Mouse (Mus musculus) induced T-regulatory cell, adult 2 months (primary cell): ENCODE measurements around the gene Zfp958.
"Not testable (repeated sequence)": the region's sequence is repeated elsewhere in the genome, so short reads cannot be mapped to it uniquely, and the experiment has no call there.

Experiments
- DNase-seq: peaks from one replicate; pipeline ENCODE4 v3.0.0-alpha.2; 2012; ENCODE audit warnings: low read depth

The Zfp958 gene

DNA sequence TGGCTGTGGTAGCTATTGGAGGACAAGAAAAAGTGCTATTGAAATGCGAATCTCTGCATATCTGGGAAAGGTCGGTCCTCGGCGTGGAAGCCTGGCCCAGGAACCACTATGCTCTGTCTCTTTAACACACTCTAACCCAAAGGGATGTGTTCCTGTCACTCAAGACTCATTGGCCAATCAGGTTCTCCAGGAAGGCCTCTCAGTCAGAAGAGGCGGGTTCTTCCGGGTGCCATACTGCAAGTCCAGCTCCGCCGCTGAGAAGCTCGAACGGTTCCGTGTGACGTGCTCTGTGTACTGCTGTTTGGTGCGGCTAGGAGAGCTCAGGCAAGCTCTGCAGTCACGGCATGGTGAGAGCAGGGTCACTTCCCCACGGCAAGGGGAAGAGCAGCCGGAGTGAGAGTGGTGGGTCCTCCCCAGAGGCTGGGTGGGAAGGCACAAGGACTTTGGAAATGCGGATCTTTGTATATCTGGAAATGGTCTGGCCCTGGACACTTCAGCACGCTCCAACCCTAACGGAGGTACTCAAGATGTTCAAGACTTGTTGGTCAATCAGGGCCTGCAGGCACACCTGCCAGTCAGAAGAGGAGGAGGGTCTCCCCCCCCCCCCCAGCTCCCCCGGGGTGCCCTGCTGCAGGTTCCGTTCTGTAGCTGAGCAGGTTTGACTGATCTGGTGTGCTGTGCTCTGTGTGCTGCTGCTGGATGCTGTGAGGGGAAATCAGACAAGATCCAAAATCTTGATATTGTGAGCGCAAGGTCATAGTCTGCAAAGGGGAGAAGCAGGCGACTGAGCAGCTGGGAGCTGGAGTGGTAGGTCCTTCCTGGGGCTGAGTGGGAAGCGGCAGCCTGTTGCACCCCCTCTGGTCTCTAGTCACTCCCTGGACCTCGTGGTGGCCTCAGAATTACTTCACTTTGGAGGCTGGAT lies at the start of gene Zfp958:
Gene Zfp958, plus strand, starts transcription at position 236 of the 922 bp plus-strand sequence.
- peak; percentile 97 for DNase-seq

DNA sequence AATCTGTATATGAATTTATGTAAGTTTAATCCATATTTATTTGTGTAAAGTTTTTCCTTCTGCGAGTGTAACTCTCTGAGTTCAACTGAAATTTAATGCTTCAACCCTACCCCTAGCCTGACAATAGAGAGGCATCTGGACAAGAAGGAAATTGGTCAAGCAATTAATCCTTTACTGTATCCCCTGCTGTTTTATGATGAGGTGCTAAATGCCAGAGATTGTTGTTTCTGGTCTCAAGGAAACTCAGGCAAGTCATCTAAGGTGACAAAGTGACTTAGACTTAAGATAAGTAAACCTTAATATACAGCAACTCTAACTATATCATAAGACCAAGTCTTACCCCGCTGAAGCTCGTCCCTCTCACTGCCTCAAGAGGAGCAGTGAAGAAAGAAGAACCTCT lies 31.0 kb upstream of the Zfp958 start:
- DNase-seq, result no peak

DNA sequence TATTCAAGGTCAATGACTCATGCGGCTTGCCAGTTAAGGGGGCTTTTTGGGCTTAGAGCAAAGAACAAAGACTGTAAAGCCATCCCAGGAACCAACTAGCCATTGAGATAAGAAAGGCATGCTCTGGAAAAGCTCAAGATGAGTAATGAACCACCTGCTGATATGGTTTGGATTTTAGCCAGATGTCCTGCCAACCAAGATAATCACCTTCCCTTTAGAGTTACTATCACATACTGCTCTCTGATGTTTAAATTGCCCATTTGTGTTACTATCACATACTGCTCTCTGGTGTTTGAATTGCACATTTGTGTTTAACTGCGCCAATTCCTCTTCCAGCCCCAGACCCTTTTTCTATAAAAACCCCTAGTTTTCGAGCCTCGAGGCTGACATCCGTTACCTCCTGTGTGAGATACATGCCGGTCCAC lies 30.2 kb upstream of the Zfp958 start:
- DNase-seq, result no peak

DNA sequence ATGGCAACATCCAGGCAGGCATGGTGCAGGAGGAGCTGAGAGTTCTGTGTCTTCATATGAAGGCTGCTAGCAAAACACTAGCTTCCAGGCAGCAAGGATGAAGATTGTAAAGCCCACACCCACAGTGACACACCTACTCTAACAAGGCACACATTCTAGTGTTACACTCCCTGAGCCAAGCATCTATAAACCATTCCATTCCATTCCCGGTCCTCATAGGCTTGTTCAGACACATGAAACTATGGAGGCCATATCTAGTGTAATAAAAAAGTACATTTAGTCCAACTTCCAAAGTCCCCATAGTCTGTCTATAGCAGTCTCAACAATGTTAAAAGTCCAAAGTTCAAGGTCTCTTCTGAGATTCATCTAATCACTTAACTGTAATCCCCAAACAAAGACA lies 28.3 kb upstream of the Zfp958 start:
- no peak for DNase-seq

DNA sequence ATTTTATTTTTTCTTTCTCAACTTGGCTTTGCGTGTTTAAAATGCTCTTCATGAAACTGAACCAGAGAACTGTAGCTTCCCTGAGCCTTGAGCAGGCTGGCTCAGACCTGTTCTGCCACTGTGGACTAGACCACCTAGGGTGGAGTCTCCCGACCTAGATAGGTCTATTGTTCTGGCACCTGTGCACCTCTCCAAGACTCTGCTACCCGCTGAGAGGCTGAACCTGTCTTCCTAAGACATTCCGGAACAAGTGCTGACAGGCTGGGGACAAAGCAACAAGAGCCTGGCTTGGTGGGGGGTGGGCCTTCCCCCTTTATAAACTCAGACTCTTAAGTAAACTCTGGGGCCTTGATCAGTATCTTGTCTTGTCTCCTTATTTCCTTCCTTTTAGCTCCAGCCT lies 26.6 kb upstream of the Zfp958 start:
- no peak for DNase-seq

DNA sequence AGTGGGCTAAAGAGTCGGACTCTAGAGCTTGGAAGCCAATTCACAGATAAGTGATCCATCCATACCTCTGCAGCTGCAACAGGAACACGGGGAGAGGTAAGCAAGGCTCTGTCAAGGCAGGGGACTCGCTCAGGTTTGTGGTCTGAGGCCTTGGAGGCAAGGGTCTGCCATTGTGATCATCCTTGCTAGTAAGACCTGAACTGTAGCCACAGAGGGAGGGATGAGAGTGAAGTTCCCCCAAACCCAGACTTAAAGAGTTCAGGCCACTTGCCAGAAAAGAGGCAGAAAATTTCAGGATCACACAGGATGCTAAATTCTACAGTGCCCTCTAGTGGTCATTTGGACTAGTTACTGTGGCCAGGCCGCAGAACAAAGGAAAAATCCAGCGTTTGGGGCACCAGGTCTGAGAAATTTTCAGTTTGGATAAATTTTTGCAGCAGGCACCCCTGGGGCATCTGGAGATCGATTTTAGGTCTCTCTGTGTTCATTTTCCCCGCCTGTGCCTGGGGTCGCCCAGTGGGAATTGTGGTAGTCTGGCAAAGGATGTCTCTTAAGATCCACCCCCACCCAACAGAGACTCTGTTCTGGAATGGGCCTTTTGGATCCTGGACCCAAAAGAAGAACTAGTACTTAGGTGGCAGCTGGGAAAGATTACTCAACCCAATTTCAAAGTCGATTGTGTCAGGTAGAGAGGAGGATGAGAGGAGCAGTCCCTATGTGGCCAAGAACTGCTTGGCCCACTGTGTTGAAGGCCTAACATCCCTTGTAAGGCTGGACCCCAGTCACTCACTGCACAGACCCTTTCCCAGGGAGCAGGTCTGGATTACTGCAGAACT lies 24.6 kb upstream of the Zfp958 start:
- DNase-seq, result peak; percentile 67

DNA sequence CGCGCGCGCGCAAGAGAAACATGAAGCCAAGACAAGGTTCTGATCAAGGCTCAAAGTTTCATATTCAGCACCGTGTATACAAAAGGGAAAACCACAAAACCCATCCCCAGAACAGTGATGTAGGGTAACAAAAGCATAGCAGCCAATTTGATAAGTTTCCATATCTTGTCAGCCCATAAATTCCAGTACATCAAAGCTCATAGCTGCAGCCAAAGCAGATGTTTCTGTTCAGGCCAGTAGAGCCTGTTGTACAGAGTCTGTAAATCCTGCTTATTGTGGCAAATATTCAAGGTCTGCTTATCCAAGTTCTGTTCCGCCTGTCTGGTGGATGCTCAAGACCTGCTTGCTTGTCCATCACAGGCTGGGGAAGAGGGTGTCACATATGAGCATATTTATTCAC lies 4.1 kb upstream of the Zfp958 start:
- peak; percentile 43 for DNase-seq

DNA sequence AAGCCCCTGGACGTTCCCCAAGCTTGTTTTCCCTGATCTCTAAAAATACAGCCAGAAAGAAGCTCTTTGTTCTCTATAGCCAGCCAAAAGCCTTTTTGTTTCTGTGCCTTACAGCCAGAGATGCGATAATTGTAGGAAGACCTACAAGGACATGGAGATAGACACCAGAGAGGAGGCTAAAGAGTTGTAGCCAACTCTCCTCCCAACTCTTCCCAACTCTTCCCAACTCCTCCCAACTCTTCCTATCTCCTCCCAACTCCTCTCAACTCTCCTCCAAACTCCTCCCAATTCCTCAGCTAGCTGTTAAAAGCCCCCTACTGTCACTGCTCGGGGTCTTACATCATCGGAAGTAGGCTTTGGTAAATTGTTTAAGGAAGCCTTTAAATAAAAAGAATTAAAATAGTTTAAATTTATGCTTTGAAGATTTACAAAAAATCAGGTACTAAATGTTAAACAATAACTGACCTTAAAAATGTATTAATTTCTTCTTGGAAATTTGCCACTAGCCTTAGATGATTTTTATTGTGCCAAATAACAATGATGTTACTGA lies 1.3 kb upstream of the Zfp958 start:
- DNase-seq, result peak; percentile 49

DNA sequence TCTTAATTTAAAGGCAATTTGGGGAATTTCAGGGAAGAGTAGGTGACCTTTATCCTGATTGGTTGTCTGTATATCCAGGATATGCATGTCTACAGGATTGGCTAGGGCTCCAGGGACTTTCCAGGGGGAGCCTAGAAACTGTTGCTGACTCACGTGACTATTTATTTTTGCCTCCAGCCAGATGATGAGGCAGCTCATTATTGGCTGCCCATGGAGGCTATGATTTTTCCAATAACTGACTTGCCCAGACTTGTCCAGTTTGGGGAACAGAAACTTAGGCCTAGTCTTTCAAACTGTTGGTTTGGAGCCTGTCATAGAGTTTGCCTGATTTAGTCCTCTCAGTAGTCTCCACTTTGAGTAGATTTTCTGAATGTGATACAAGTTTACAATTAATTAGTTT lies 14.4 kb downstream of the Zfp958 start:
- DNase-seq, result no peak

DNA sequence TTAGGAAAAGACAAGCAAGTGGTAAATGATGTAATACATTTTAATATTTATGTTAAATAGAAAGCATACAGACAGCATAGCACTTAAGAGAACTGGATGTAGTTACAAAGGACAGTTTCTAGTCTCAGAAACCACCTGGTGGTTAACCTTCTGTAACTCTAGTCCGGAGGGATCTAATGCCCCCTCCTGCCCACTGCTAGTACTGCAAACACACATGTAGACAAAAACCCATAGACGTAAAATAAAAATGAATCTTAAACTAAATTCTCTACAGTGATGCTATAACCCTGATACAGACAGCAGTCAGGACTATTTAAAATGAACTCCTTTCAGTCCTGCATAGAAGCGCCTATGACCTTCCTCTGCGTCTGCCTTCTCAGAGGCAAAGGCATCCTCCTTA lies 24.1 kb downstream of the Zfp958 start:
- DNase-seq, result peak; percentile 36

DNA sequence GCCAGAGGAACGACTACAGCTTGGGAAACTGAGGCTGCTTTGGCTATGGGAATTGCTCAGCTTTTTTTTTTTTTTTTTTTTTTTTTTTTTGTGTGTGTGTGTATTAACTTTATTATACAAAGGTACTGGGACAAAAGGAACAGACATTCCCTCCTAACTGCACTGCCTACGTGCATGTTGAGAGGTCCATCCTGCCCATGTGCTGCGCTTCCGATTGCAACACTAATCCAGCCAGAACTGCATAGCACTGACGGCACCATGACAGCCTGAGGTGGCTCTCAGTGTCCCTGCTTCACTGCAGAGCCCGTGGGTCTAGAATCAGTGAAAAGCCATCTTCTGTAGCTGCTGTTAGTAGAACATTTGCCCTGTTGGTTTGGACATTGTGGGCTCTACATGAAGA lies 30.0 kb downstream of the Zfp958 start:
- not testable (repeated sequence) for DNase-seq

DNA sequence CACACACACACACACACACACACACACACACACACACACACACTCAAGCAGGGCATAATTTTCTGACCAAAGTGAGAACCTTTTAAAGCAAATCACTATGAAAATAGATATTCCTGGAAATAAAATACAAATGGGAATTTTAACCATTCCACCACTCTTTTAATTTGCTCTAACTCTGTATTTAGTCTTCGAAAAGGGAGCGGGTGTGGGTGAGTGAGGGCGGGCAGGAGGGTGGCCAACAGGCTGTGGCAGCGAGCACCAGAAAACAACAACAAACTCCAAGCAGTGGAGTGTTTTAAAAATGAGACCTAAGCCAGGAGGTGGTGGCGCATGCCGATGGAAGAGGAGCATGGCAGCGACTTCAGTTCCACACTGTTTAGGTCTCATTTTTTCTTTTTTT lies 43.6 kb downstream of the Zfp958 start:
- peak; percentile 68 for DNase-seq

DNA sequence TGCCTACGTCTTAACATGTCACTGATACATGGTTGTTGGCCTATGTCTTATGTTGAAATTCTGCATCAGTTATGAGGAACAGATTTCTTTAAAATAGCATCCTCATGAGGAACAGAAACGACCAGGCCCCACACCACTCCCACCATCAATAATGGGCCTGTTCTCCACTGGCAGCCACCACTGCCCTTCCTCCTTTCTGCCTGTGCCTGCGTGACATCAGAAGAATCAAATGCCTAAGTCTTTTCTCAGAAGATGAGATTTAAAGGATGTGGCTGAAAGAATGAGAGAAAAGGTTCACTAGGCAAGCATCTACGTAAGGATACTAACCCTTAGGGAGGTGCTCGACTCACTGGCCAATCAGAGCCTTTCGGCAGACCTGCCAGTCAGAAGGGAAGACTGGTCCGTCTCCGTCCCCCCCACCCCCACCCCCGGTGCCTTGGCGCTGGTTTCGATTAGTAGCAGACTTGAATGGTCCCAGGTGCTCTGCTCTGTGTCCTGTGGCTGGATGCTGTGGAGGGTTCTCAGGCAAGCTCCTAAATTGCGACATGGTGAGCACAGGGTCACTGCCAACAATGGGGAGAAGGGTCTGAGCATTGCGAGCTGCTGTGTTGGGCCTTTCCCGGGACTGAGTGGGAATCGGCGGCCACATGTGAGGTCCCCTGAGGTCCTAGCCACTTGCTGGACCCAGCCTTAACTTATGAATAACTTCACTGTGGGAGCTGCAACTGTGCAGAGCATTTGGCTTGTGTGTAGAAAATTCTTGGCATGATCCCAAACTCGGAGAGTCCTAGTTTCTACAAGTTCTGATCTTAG lies 62.4 kb downstream of the Zfp958 start:
- no peak for DNase-seq

DNA sequence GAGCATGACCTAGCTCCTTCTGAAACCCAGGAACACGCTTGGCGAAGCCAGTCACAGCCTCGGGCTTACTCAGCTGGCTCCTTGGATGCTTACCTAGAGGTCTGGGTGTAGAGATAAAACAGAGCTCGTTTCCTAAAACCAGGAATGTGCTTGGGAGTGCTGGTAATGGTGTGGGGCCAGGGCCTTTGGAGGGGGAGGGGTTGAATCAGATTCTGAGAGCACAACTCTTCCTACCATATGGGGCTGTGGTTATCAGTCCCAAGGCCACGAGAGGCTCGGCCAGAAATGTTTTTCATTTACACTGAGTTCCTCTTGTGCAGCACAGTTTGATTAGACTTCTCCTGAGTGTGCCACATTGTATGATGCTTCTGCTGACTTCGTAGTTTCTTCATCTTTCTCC lies 63.6 kb downstream of the Zfp958 start:
- no peak for DNase-seq

DNA sequence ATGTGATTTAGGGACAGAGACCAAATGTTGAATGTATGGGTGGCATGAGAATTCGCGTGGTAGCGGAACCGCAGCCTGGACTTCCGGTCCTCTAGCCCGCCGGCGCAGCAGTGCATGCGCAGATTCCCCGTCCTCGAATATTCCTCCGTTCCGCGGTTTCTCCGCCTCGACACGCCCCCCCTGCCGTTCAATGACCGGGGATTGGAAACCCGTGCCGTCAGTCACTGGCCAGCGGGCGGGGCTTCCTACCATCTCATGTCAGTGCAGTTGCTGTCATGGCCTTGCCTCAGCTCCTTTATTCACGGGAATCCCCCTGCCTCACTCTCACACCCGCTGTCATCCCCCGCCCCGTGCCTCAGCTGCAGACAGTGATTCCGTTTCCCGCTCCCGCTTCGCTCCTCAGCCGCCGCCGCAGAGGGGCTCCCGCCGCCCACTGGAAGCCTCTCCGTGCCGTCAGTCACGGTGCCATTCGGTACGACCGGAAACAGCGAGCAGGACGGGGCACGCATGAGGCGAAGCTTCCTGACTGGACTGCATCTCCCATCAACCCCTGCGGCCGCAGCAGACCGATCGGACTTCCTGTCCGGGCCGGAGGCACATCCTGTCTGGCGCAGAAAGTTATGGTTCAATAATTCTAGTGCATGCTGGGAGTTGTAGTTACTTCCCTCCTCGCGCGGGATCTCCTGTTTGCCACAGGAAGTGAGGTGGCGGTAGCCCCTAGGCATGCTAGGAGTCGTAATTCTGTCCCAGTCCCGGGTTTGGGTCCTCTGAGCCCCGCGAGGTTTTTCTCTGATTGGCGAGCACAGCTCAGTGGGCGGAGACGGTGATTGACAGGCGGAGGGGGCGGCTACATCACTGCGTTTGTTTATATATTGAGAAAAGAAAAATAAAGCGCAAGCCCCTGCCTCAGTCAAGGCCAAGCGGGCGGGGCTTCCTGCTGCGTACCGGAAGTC lies 64.6 kb downstream of the Zfp958 start:
- DNase-seq, result peak; percentile 98

DNA sequence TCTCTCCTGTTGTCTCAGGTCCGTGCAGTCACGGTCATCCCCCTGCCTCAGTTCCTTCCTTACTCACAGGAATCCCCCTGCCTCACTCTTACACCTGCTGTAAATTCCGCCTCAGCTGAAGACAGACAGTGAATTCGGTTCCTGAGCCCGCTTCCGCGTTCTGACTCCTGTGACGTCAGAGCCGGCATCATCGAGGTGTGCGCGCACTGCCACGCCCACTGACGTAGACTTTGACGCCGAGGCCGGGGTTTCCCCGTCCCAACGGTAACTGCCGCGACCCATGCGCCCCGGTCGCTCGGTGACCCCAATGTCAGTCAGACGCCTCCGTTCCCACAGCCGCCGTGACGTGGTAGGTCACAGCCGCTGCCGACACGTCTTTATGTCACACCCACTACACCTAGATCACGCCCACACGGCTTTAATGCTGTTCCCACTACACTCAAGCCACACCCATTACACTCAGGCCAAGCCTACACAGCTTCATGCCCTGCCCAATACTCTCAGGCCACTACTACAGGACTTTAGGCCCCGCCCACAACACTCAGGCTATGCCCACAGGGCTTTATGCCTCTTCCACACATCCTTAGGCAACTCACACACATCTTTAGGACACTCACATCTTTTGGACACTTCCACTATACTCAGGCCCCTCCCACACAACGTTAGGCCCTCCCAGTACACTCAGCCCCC lies 65.4 kb downstream of the Zfp958 start:
- peak; percentile 99 for DNase-seq

DNA sequence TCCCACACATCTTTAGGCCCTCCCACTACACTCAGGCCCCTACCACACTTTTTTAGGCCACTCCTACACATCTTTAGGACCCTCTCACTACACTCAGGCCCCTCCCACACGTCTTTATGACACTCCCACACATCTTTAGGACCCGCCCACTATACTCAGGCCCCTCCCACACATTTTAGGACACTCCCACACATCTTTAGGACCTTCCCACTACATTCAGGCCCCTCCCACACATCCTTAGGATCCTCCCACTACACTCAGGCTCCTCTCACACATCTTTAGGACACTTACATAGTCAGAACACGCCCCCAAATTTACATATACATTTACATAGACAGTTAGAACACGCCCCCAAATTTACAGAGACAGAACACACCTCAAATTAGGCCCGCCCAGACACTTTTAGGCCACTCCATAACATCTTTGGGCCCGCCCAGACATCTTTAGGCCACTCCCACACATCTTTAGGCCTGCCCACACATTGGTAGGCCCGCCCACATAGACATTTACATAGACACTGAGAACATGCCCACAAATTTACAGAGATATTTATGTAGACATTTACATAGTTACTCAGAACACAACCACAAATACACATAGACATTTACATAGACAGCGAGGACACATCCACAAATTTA lies 66.1 kb downstream of the Zfp958 start:
- DNase-seq, result no peak

DNA sequence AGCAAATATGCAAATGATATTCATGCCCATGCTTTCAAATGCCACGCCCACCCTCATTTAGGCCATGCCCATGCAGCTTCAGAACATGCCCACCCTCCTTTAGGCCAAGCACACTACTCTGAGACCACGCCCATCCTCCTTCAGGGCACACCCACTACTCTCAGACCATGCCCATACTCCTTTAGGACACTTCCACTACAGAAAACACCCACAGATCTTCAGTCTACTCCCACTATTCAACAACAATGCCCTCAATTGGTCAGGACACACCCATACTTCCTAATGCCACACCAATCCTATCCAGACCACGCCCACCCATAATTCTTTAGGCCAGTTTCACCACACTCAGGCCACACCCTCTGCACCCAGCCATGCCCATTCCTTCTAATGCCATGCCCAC lies 66.8 kb downstream of the Zfp958 start:
- peak; percentile 40 for DNase-seq
